Mouse (Mus musculus) hindbrain, embryonic 12.5 days (tissue): ENCODE results near the gene Tac4. TPM values are rescaled to one million over a fixed set of nuclear protein-coding genes. Genes with fewer than 3 reads are reported as not detected.

ENCODE experiments used
- ATAC-seq: fragments of 200-750 bp; cut with Nextera tagmentation; 2 replicates; pipeline ENCODE4 v1.8.0; 2017; ENCODE audit warnings: moderate TSS enrichment; ENCODE audit not compliant: low FRiP score
- H3K27ac ChIP-seq: fragments of 300-500 bp; sonication (generic); 2 replicates; pipeline ENCODE4 v1.5.1; 2016; ENCODE audit warnings: mild to moderate bottlenecking
- H3K27me3 ChIP-seq: fragments of 300-500 bp; sonication (generic); 2 replicates; pipeline ENCODE4 v1.6.1; 2016; ENCODE audit warnings: mild to moderate bottlenecking
- H3K36me3 ChIP-seq: fragments of 300-500 bp; sonication (generic); 2 replicates; pipeline ENCODE4 v1.6.1; 2016; ENCODE audit warnings: mild to moderate bottlenecking
- H3K4me1 ChIP-seq: fragments of 300-500 bp; sonication (generic); 2 replicates; pipeline ENCODE4 v1.6.1; 2016
- H3K4me2 ChIP-seq: fragments of 300-500 bp; sonication (generic); replicated peaks from 2 replicates; pipeline ENCODE4 v1.6.1; 2016; ENCODE audit warnings: mild to moderate bottlenecking
- H3K4me3 ChIP-seq: fragments of 300-500 bp; sonication (generic); 2 replicates; pipeline ENCODE4 v1.5.1; 2016; ENCODE audit warnings: mild to moderate bottlenecking
- H3K9ac ChIP-seq: fragments of 300-500 bp; sonication (generic); 2 replicates; pipeline ENCODE4 v1.6.1; 2016; ENCODE audit warnings: mild to moderate bottlenecking, moderate library complexity
- H3K9me3 ChIP-seq: fragments of 300-500 bp; sonication (generic); replicated peaks from 2 replicates; pipeline ENCODE4 v1.6.1; 2016; ENCODE audit warnings: mild to moderate bottlenecking
- WGBS: fragments of 180-500 bp; shearing (Covaris S2); methylation state at CpG from one replicate; pipeline ENCODE4 v1.1.7; 2016; 5-methylcytosine and 5-hydroxymethylcytosine counted together
- polyA plus RNA-seq: library from polyadenylated mRNA; unstranded; fragments of >200 nt; fragmentation: Nextera tagmentation; extraction: Ambion mirVana; gene quantifications from 2 replicates; pipeline ENCODE4 v1.2.1, GENCODE M21; 2016

The Tac4 gene
- polyA plus RNA-seq, 1 experiment from 2014 or later: 0.22 TPM

GRCm38 (mm10) chr11:95264455-95265013 lies 3.2 kb downstream of the Tac4 start:
- Histone ChIP-seq H3K4me3 (no peak overlapping the region), H3K9me3 (no peaks in the 10 kb centered on the region), H3K4me2 (no peak overlapping the region), H3K27me3 (no peaks in the 10 kb centered on the region; the same call in 1 of the 2 replicates), H3K4me1 (peaks cover 19% of the 10 kb centered on the region), H3K9ac (no peak overlapping the region), H3K27ac (peak overlapping the region; percentile 12; the same call in 1 of the 2 replicates), H3K36me3 (peaks cover 8% of the 10 kb centered on the region; the same call in 1 of the 2 replicates)
- WGBS: 62% methylated on average over 4 of the region's 4 CpGs
- no peak for ATAC-seq

- no peak overlapping the region for H3K9ac ChIP-seq
- no peak for ATAC-seq
- WGBS: 49% methylated on average over 6 of the region's 6 CpGs
- H3K4me1 ChIP-seq: peaks cover 18% of the 10 kb centered on the region
- H3K4me3 ChIP-seq: no peak overlapping the region
- no peaks in the 10 kb centered on the region for H3K9me3 ChIP-seq
- H3K4me2 ChIP-seq: no peak overlapping the region
- H3K36me3 ChIP-seq: peaks cover 26% of the 10 kb centered on the region
- no peaks in the 10 kb centered on the region; the same call in 1 of the 2 replicates for H3K27me3 ChIP-seq
- no peak overlapping the region for H3K27ac ChIP-seq
These were observed 5.4 kb downstream of the Tac4 start for GRCm38 (mm10) chr11:95266540-95267245.

GRCm38 (mm10) chr11:95273661-95274060 lies 12.3 kb downstream of the Tac4 start:
- Histone ChIP-seq H3K27me3 (no peaks in the 10 kb centered on the region), H3K27ac (no peak overlapping the region), H3K4me3 (no peak overlapping the region), H3K4me2 (no peak overlapping the region), H3K9me3 (no peaks in the 10 kb centered on the region), H3K9ac (no peak overlapping the region), H3K4me1 (no peaks in the 10 kb centered on the region), H3K36me3 (peaks cover 91% of the 10 kb centered on the region)
- ATAC-seq: no peak
- 89% methylated on average over 5 of the region's 5 CpGs for WGBS

GRCm38 (mm10) chr11:95274613-95275012 lies 13.3 kb downstream of the Tac4 start:
- Histone ChIP-seq H3K27me3 (no peaks in the 10 kb centered on the region), H3K9me3 (no peaks in the 10 kb centered on the region), H3K4me2 (no peak overlapping the region), H3K4me1 (no peaks in the 10 kb centered on the region), H3K36me3 (peaks cover 94% of the 10 kb centered on the region), H3K9ac (no peak overlapping the region), H3K27ac (no peak overlapping the region), H3K4me3 (no peak overlapping the region)
- no peak for ATAC-seq
- 90% methylated on average over 3 of the region's 3 CpGs for WGBS

- Histone ChIP-seq H3K36me3 (peaks cover 95% of the 10 kb centered on the region), H3K27me3 (no peaks in the 10 kb centered on the region), H3K9ac (no peak overlapping the region), H3K4me3 (no peak overlapping the region), H3K9me3 (no peaks in the 10 kb centered on the region), H3K4me1 (no peaks in the 10 kb centered on the region), H3K4me2 (no peak overlapping the region), H3K27ac (no peak overlapping the region)
- WGBS: 95% methylated on average over 6 of the region's 6 CpGs
- no peak for ATAC-seq
These were observed 14.7 kb downstream of the Tac4 start for GRCm38 (mm10) chr11:95276056-95276455.

GRCm38 (mm10) chr11:95279061-95279659 lies 17.8 kb downstream of the Tac4 start:
- no peak for ATAC-seq
- WGBS: 90% methylated on average over 4 of the region's 4 CpGs
- peaks cover 97% of the 10 kb centered on the region for H3K36me3 ChIP-seq

GRCm38 (mm10) chr11:95282331-95282730 lies 21.0 kb downstream of the Tac4 start:
- Histone ChIP-seq H3K4me3 (no peak overlapping the region), H3K4me1 (no peaks in the 10 kb centered on the region), H3K9me3 (no peaks in the 10 kb centered on the region), H3K36me3 (peaks cover 96% of the 10 kb centered on the region), H3K27ac (no peak overlapping the region), H3K4me2 (no peak overlapping the region), H3K9ac (no peak overlapping the region), H3K27me3 (no peaks in the 10 kb centered on the region)
- ATAC-seq: no peak
- WGBS: 95% methylated on average over 5 of the region's 5 CpGs

More at GRCm38 (mm10) chr11:95279061-95279659, 17.8 kb downstream of the Tac4 start:
- Histone ChIP-seq H3K27ac (no peak overlapping the region), H3K9ac (no peak overlapping the region), H3K4me2 (no peak overlapping the region), H3K9me3 (no peaks in the 10 kb centered on the region), H3K4me1 (no peaks in the 10 kb centered on the region), H3K4me3 (no peak overlapping the region), H3K27me3 (no peaks in the 10 kb centered on the region)

- Histone ChIP-seq H3K4me3 (no peak overlapping the region), H3K9me3 (no peaks in the 10 kb centered on the region), H3K4me2 (no peak overlapping the region), H3K36me3 (peaks cover 80% of the 10 kb centered on the region), H3K27me3 (no peaks in the 10 kb centered on the region), H3K9ac (no peak overlapping the region), H3K27ac (no peak overlapping the region), H3K4me1 (no peaks in the 10 kb centered on the region)
- WGBS: 80% methylated on average over 4 of the region's 4 CpGs
- ATAC-seq: no peak
These were observed 30.7 kb downstream of the Tac4 start for GRCm38 (mm10) chr11:95291998-95292397.

- ATAC-seq: no peak
- H3K4me2 ChIP-seq: no peak overlapping the region
- H3K4me1 ChIP-seq: no peaks in the 10 kb centered on the region
- WGBS: 91% methylated on average over 8 of the region's 8 CpGs
- H3K27ac ChIP-seq: no peak overlapping the region
- H3K36me3 ChIP-seq: peaks cover 77% of the 10 kb centered on the region
- no peak overlapping the region for H3K4me3 ChIP-seq
- no peaks in the 10 kb centered on the region for H3K9me3 ChIP-seq
- no peak overlapping the region for H3K9ac ChIP-seq
- no peaks in the 10 kb centered on the region for H3K27me3 ChIP-seq
These were observed 31.8 kb downstream of the Tac4 start for GRCm38 (mm10) chr11:95293017-95293624.

GRCm38 (mm10) chr11:95295736-95296135 lies 34.4 kb downstream of the Tac4 start:
- no peak overlapping the region for H3K9ac ChIP-seq
- no peak overlapping the region for H3K4me3 ChIP-seq
- no peaks in the 10 kb centered on the region for H3K4me1 ChIP-seq
- 96% methylated on average over 13 of the region's 13 CpGs for WGBS
- ATAC-seq: no peak
- H3K27ac ChIP-seq: no peak overlapping the region
- H3K4me2 ChIP-seq: no peak overlapping the region
- peaks cover 77% of the 10 kb centered on the region for H3K36me3 ChIP-seq
- no peaks in the 10 kb centered on the region for H3K27me3 ChIP-seq
- no peaks in the 10 kb centered on the region for H3K9me3 ChIP-seq

GRCm38 (mm10) chr11:95298146-95298545 lies 36.8 kb downstream of the Tac4 start:
- Histone ChIP-seq H3K9me3 (no peaks in the 10 kb centered on the region), H3K4me1 (no peaks in the 10 kb centered on the region), H3K9ac (no peak overlapping the region), H3K27me3 (no peaks in the 10 kb centered on the region), H3K27ac (no peak overlapping the region), H3K36me3 (peaks cover 75% of the 10 kb centered on the region), H3K4me3 (no peak overlapping the region), H3K4me2 (no peak overlapping the region)
- 15% methylated on average over 2 of the region's 2 CpGs for WGBS
- no peak for ATAC-seq

GRCm38 (mm10) chr11:95299886-95300285 lies 38.6 kb downstream of the Tac4 start:
- H3K27ac ChIP-seq: no peak overlapping the region
- H3K36me3 ChIP-seq: peaks cover 68% of the 10 kb centered on the region
- H3K4me2 ChIP-seq: no peak overlapping the region

More at GRCm38 (mm10) chr11:95299886-95300285, 38.6 kb downstream of the Tac4 start:
- 92% methylated on average over 12 of the region's 12 CpGs for whole genome bisulfite sequencing
- Histone ChIP-seq H3K27me3 (no peaks in the 10 kb centered on the region), H3K4me1 (no peaks in the 10 kb centered on the region), H3K4me3 (no peak overlapping the region), H3K9ac (no peak overlapping the region), H3K9me3 (no peaks in the 10 kb centered on the region)
- no peak for ATAC-seq
